Mouse (Mus musculus): Measurements from ENCODE around the gene Hacd1. TPM values are rescaled to one million over a fixed set of nuclear protein-coding genes. Genes with fewer than 3 reads are reported as not detected.
A peak's percentile ranks its signal among the peaks of the same experiment; 100 is the strongest.

Hacd1 gene
- polyA plus RNA-seq, 1 experiment from 2014 or later = 106 TPM

GRCm38 (mm10) chr2:14073362-14074220 lies 17.7 kb upstream of the Hacd1 start, which contains the start of gene Stam:
Stam (plus strand) TSS chr2:14074098.
- peak within 1 kb of the TSS; percentile 76 for H3K4me2 ChIP-seq (replicated peaks; ENCODE audit: low read depth, low read length)
- peak within 1 kb of the TSS; percentile 98 for H3K27ac ChIP-seq (ENCODE audit: low read length)
- ATAC-seq (peak; percentile 95), DNase-seq (ENCODE audit: low spot score) (peak; percentile 95)
- no peaks in the 10 kb centered on the region for H3K36me3 ChIP-seq (ENCODE audit: insufficient read depth, low read length)
- H3K4me1 ChIP-seq (ENCODE audit: insufficient read depth, low read depth, low read length) = peaks cover 13% of the 10 kb centered on the region; the same call in 1 of the 2 replicates
- H3K4me3 ChIP-seq (ENCODE audit: low read depth, low read length) = peak within 1 kb of the TSS; percentile 90
- H3K27me3 ChIP-seq (replicated peaks; ENCODE audit: insufficient read depth, low read length) = no peaks in the 10 kb centered on the region
- no peaks in the 10 kb centered on the region for H3K9me3 ChIP-seq (ENCODE audit: low read length)
- peak within 1 kb of the TSS; percentile 96 for H3K9ac ChIP-seq (replicated peaks; ENCODE audit: low read depth)
- TF ChIP-seq EP300 (IDR thresholded peaks at IDR 0.05) (peak; percentile 90), CTCF (IDR thresholded peaks at IDR 0.05) (peak; percentile 9)
- under 1% methylated on average over 38 of the region's 50 CpGs for WGBS

- ATAC-seq (no peak), DNase-seq (ENCODE audit: low spot score) (no peak)
- H3K4me3 ChIP-seq (ENCODE audit: low read depth, low read length) = peak overlapping the region; percentile 90
- peaks cover 13% of the 10 kb centered on the region; the same call in 1 of the 2 replicates for H3K4me1 ChIP-seq (ENCODE audit: insufficient read depth, low read depth, low read length)
- H3K9me3 ChIP-seq (ENCODE audit: low read length) = no peaks in the 10 kb centered on the region
- no peak for TF ChIP-seq CTCF (IDR thresholded peaks at IDR 0.05)
- TF ChIP-seq EP300 (IDR thresholded peaks at IDR 0.05) = no peak
- H3K27me3 ChIP-seq (replicated peaks; ENCODE audit: insufficient read depth, low read length) = no peaks in the 10 kb centered on the region
- WGBS = 8% methylated on average over 8 of the region's 8 CpGs
- H3K9ac ChIP-seq (replicated peaks; ENCODE audit: low read depth) = peak overlapping the region; percentile 96
- H3K4me2 ChIP-seq (replicated peaks; ENCODE audit: low read depth, low read length) = peak overlapping the region; percentile 76
- H3K36me3 ChIP-seq (ENCODE audit: insufficient read depth, low read length) = no peaks in the 10 kb centered on the region
- peak overlapping the region; percentile 98 for H3K27ac ChIP-seq (ENCODE audit: low read length)
These were observed 17.1 kb upstream of the Hacd1 start for GRCm38 (mm10) chr2:14073008-14073361.

GRCm38 (mm10) chr2:14070466-14070865 lies 14.5 kb upstream of the Hacd1 start:
- Histone ChIP-seq H3K27ac (ENCODE audit: low read length) (no peak overlapping the region), H3K4me2 (replicated peaks; ENCODE audit: low read depth, low read length) (no peak overlapping the region), H3K4me1 (ENCODE audit: insufficient read depth, low read depth, low read length) (peaks cover 13% of the 10 kb centered on the region; the same call in 1 of the 2 replicates), H3K4me3 (ENCODE audit: low read depth, low read length) (no peak overlapping the region), H3K9me3 (ENCODE audit: low read length) (no peaks in the 10 kb centered on the region), H3K9ac (replicated peaks; ENCODE audit: low read depth) (no peak overlapping the region), H3K27me3 (replicated peaks; ENCODE audit: insufficient read depth, low read length) (no peaks in the 10 kb centered on the region), H3K36me3 (ENCODE audit: insufficient read depth, low read length) (no peaks in the 10 kb centered on the region)
- DNase-seq (ENCODE audit: low spot score) (no peak), ATAC-seq (no peak)
- WGBS = 70% methylated on average over 8 of the region's 8 CpGs
- TF ChIP-seq CTCF (IDR thresholded peaks at IDR 0.05) = no peak
- no peak for TF ChIP-seq EP300 (IDR thresholded peaks at IDR 0.05)

- DNase-seq (ENCODE audit: low spot score) (no peak), ATAC-seq (no peak)
- Histone ChIP-seq H3K27ac (ENCODE audit: low read length) (no peak overlapping the region), H3K36me3 (ENCODE audit: insufficient read depth, low read length) (no peaks in the 10 kb centered on the region), H3K9ac (replicated peaks; ENCODE audit: low read depth) (no peak overlapping the region), H3K9me3 (ENCODE audit: low read length) (no peaks in the 10 kb centered on the region), H3K4me3 (ENCODE audit: low read depth, low read length) (no peak overlapping the region), H3K4me2 (replicated peaks; ENCODE audit: low read depth, low read length) (no peak overlapping the region), H3K27me3 (replicated peaks; ENCODE audit: insufficient read depth, low read length) (no peaks in the 10 kb centered on the region), H3K4me1 (ENCODE audit: insufficient read depth, low read depth, low read length) (peaks cover 7% of the 10 kb centered on the region; the same call in 1 of the 2 replicates)
- no peak for TF ChIP-seq CTCF (IDR thresholded peaks at IDR 0.05)
- WGBS = 90% methylated on average over 2 of the region's 2 CpGs
These were observed 13.1 kb upstream of the Hacd1 start for GRCm38 (mm10) chr2:14069027-14069426.

- no peak overlapping the region for H3K4me3 ChIP-seq (ENCODE audit: low read depth, low read length)
- no peak overlapping the region for H3K9ac ChIP-seq (replicated peaks; ENCODE audit: low read depth)
- H3K27me3 ChIP-seq (replicated peaks; ENCODE audit: insufficient read depth, low read length) = no peaks in the 10 kb centered on the region
- WGBS = 27% methylated on average over 2 of the region's 2 CpGs
- no peak overlapping the region for H3K27ac ChIP-seq (ENCODE audit: low read length)
- no peaks in the 10 kb centered on the region for H3K36me3 ChIP-seq (ENCODE audit: insufficient read depth, low read length)
- no peak overlapping the region for H3K4me2 ChIP-seq (replicated peaks; ENCODE audit: low read depth, low read length)
- no peak for TF ChIP-seq CTCF (IDR thresholded peaks at IDR 0.05)
- no peaks in the 10 kb centered on the region for H3K4me1 ChIP-seq (ENCODE audit: insufficient read depth, low read depth, low read length)
- ATAC-seq (no peak), DNase-seq (ENCODE audit: low spot score) (no peak)
- no peaks in the 10 kb centered on the region for H3K9me3 ChIP-seq (ENCODE audit: low read length)
These were observed 10.0 kb upstream of the Hacd1 start for GRCm38 (mm10) chr2:14065704-14066650.

- TF ChIP-seq CTCF (IDR thresholded peaks at IDR 0.05) = no peak
- TF ChIP-seq EP300 (IDR thresholded peaks at IDR 0.05) = no peak
- Histone ChIP-seq H3K9me3 (ENCODE audit: low read length) (no peaks in the 10 kb centered on the region), H3K4me1 (ENCODE audit: insufficient read depth, low read depth, low read length) (no peaks in the 10 kb centered on the region), H3K36me3 (ENCODE audit: insufficient read depth, low read length) (no peaks in the 10 kb centered on the region), H3K27ac (ENCODE audit: low read length) (peak overlapping the region; percentile 80), H3K9ac (replicated peaks; ENCODE audit: low read depth) (peak overlapping the region; percentile 48), H3K4me3 (ENCODE audit: low read depth, low read length) (peak overlapping the region; percentile 83), H3K27me3 (replicated peaks; ENCODE audit: insufficient read depth, low read length) (no peaks in the 10 kb centered on the region), H3K4me2 (replicated peaks; ENCODE audit: low read depth, low read length) (peak overlapping the region; percentile 75)
- 0% methylated on average over 25 of the region's 58 CpGs for WGBS
- peak; percentile 75 for DNase-seq (ENCODE audit: low spot score)
- ATAC-seq = peak; percentile 86
These were observed 768 bp downstream of the Hacd1 start for GRCm38 (mm10) chr2:14055168-14055565.
